ENCODE assay signal across 29 mouse cellular contexts in the genomic region with DNA sequence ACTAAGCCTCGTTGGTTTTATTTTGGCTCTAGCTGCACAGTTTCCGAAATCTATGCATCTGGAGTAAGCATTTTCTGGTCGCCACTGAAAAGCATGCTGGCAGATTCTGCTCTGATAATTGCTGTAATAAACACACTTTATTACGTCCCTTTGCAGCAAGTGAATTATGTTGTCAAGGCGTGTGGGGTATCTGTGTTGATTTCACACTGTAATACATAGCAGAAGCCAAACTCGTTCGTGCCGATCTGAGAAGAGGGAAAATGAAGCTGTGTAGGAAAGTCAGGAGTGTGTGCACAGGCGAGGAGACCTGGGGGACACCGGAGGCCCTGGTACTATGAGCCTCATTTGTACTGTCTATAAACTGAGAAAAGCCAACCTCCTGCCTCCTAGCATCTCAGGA. TPM values are rescaled to one million over a fixed set of nuclear protein-coding genes. Genes with fewer than 3 reads are reported as not detected.
DNase-seq lines count a peak whose midpoint lies in the region; ATAC-seq lines count a peak whose summit lies in the region.
"Had no signal": no experiment of that assay in that cellular context is flagged by ENCODE, and none has a peak within 500 bp of the region (broad histone marks: within the 10 kb centered on the region; RNA-seq: fewer than 3 reads in every experiment).

No protein-coding gene starts in this region.

- no peak for ATAC-seq in limb, embryonic 13.5 days (ENCODE audit: low FRiP score, low read depth)
- ATAC-seq in forebrain, embryonic 15.5 days (replicated peaks) = no peak
- ATAC-seq in neural tube, embryonic 14.5 days (ENCODE audit: low read depth) = peak; percentile 49; the same call in 1 of the 2 replicates
- no peak for ATAC-seq in erythroblast, adult 5-6 weeks (replicated peaks; ENCODE audit: low FRiP score, poor library complexity, severe bottlenecking)

- peaks cover 34% of the 10 kb centered on the region for H3K4me1 ChIP-seq in limb, embryonic 13.5 days
- peaks cover 61% of the 10 kb centered on the region for H3K4me1 ChIP-seq in limb, embryonic 10.5 days
- H3K4me1 ChIP-seq in forebrain, embryonic 15.5 days = peaks cover 57% of the 10 kb centered on the region
- peaks cover 41% of the 10 kb centered on the region for H3K4me1 ChIP-seq in neural tube, embryonic 14.5 days (ENCODE audit: control insufficient read depth, insufficient read depth, low read length)

- H3K4me3 ChIP-seq in limb, embryonic 13.5 days = no peak overlapping the region
- H3K4me3 ChIP-seq in limb, embryonic 10.5 days = no peak overlapping the region
- no peak overlapping the region for H3K4me3 ChIP-seq in forebrain, embryonic 15.5 days
- H3K4me3 ChIP-seq in neural tube, embryonic 14.5 days (ENCODE audit: low read depth, low read length) = no peak overlapping the region
- H3K4me3 ChIP-seq: heart, embryonic 12.5 days; limb, embryonic 12.5 days had no signal

- H3K27ac ChIP-seq in limb, embryonic 13.5 days = no peak overlapping the region
- no peak overlapping the region for H3K27ac ChIP-seq in limb, embryonic 10.5 days
- H3K27ac ChIP-seq in forebrain, embryonic 15.5 days (replicated peaks) = peak overlapping the region; percentile 65
- peak overlapping the region; percentile 68 for H3K27ac ChIP-seq in neural tube, embryonic 14.5 days (ENCODE audit: low read depth, low read length)
- H3K27ac ChIP-seq: limb, embryonic 12.5 days; liver, embryonic 14.5 days had no signal

- H3K4me2 ChIP-seq in limb, embryonic 13.5 days (replicated peaks) = peak overlapping the region; percentile 1; the same call in 1 of the 2 replicates
- H3K4me2 ChIP-seq in forebrain, embryonic 15.5 days (replicated peaks) = no peak overlapping the region
- H3K4me2 ChIP-seq in neural tube, embryonic 14.5 days (ENCODE audit: low read depth, low read length) = no peak overlapping the region
- H3K4me2 ChIP-seq: heart, embryonic 12.5 days; limb, embryonic 12.5 days had no signal

- H3K27me3 ChIP-seq in limb, embryonic 13.5 days = peaks cover 36% of the 10 kb centered on the region
- peaks cover 44% of the 10 kb centered on the region for H3K27me3 ChIP-seq in limb, embryonic 10.5 days (ENCODE audit: low read depth, poor library complexity, severe bottlenecking)
- H3K27me3 ChIP-seq in forebrain, embryonic 15.5 days = no peaks in the 10 kb centered on the region
- H3K27me3 ChIP-seq in neural tube, embryonic 14.5 days (ENCODE audit: control insufficient read depth, insufficient read depth, low read length) = no peaks in the 10 kb centered on the region

- peak; percentile 1 for DNase-seq in adrenal gland, postnatal 14 days
- DNase-seq in adrenal gland, postnatal 4 days (ENCODE audit: low spot score in 2 of 2) = no peak
- DNase-seq in limb, embryonic 10.5 days (ENCODE audit: low spot score) = no peak
- DNase-seq in gastrocnemius, adult 8-10 months (ENCODE audit: low spot score in 2 of 2) = no peak
- DNase-seq: adrenal gland, postnatal 10 days; cerebellum, adult 11-12 months; cerebellum, postnatal 25 days; gastrocnemius, postnatal 10 days; heart, adult 11 months; heart, postnatal 14 days; kidney, postnatal 4 days; right cerebral cortex, postnatal 25 days; thymus, postnatal 36 days had no signal

- no peaks in the 10 kb centered on the region for H3K36me3 ChIP-seq in limb, embryonic 13.5 days
- H3K36me3 ChIP-seq in limb, embryonic 10.5 days = no peaks in the 10 kb centered on the region
- H3K36me3 ChIP-seq in forebrain, embryonic 15.5 days = no peaks in the 10 kb centered on the region
- no peaks in the 10 kb centered on the region for H3K36me3 ChIP-seq in neural tube, embryonic 14.5 days (ENCODE audit: control insufficient read depth, insufficient read depth, low read length)
- H3K36me3 ChIP-seq: heart, embryonic 12.5 days; limb, embryonic 12.5 days had no signal

- no peaks in the 10 kb centered on the region for H3K9me3 ChIP-seq in limb, embryonic 13.5 days
- H3K9me3 ChIP-seq in limb, embryonic 10.5 days (replicated peaks) = no peaks in the 10 kb centered on the region
- no peaks in the 10 kb centered on the region for H3K9me3 ChIP-seq in forebrain, embryonic 15.5 days
- no peaks in the 10 kb centered on the region for H3K9me3 ChIP-seq in neural tube, embryonic 14.5 days (ENCODE audit: control insufficient read depth, low read length)
- H3K9me3 ChIP-seq: heart, embryonic 12.5 days; limb, embryonic 12.5 days had no signal

- WGBS in limb, embryonic 13.5 days = 24% methylated on average over 10 of the region's 10 CpGs
- WGBS in limb, embryonic 10.5 days = 60% methylated on average over 10 of the region's 10 CpGs
- WGBS in forebrain, embryonic 15.5 days = 47% methylated on average over 10 of the region's 10 CpGs
- 20% methylated on average over 10 of the region's 10 CpGs for WGBS in neural tube, embryonic 14.5 days

- no peak overlapping the region for H3K9ac ChIP-seq in limb, embryonic 13.5 days
- 0 out of 2 replicates have a peak overlapping the region, but pooled peaks have one; percentile 7 for H3K9ac ChIP-seq in forebrain, embryonic 15.5 days (replicated peaks)
- H3K9ac ChIP-seq in neural tube, embryonic 14.5 days (replicated peaks; ENCODE audit: low read depth, low read length) = no peak overlapping the region
- H3K9ac ChIP-seq: heart, embryonic 12.5 days; limb, embryonic 12.5 days; liver, embryonic 14.5 days had no signal

RNA-seq across cellular contexts. Expression of gene AC124108.1, which starts 18.1 kb away (rescaled TPM):
- total RNA-seq in adrenal gland, postnatal 14 days (2021) = 0.11 and 0.15 TPM in 2 replicates
- under 1 TPM; 0.17 to 0.25 TPM for total RNA-seq in adrenal gland, postnatal 4 days (2021)
- polyA plus RNA-seq in limb, embryonic 13.5 days (2015; fragmentation: Nextera tagmentation; extraction: Ambion mirVana) = 0.19 and 0.43 TPM in 2 replicates
- polyA plus RNA-seq in limb, embryonic 10.5 days (2016; fragmentation: Nextera tagmentation; extraction: Ambion mirVana) = 0.64 and 0.65 TPM in 2 replicates
- polyA plus RNA-seq in forebrain, embryonic 15.5 days (2015; fragmentation: Nextera tagmentation; extraction: Ambion mirVana) = 2.5 and 2.8 TPM in 2 replicates
- polyA plus RNA-seq in neural tube, embryonic 14.5 days (2014; fragmentation: Nextera tagmentation; extraction: Ambion mirVana) = 3.6 and 3.8 TPM in 2 replicates
- not detected for total RNA-seq in gastrocnemius, adult 8-10 months (2022)
- total RNA-seq in erythroblast, adult 5-6 weeks (2015; ENCODE audit: low replicate concordance) = not detected in 2 replicates
- not detected in 2 replicates for total RNA-seq in erythroblast, adult 5-6 weeks (2017; ENCODE audit: low replicate concordance)
- total RNA-seq: heart, postnatal 14 days; megakaryocyte progenitor cell, adult 5-6 weeks; neutrophil, adult 5-6 weeks had no signal
- polyA plus RNA-seq: heart, embryonic 12.5 days; liver, embryonic 14.5 days; spleen, adult 2 months had no signal

RNA-seq across cellular contexts. Expression of gene Lemd1, which starts 18.2 kb away (rescaled TPM):
- not detected in 2 replicates for total RNA-seq in adrenal gland, postnatal 14 days (2021)
- total RNA-seq in adrenal gland, postnatal 4 days (2021) = under 1 TPM; 0.17 to 0.67 TPM
- polyA plus RNA-seq in limb, embryonic 13.5 days (2015; fragmentation: Nextera tagmentation; extraction: Ambion mirVana) = 0.69 and 1.1 TPM in 2 replicates
- 1.3 and 1.7 TPM in 2 replicates for polyA plus RNA-seq in limb, embryonic 10.5 days (2016; fragmentation: Nextera tagmentation; extraction: Ambion mirVana)
- 13.9 and 16.2 TPM in 2 replicates for polyA plus RNA-seq in forebrain, embryonic 15.5 days (2015; fragmentation: Nextera tagmentation; extraction: Ambion mirVana)
- 21.0 and 25.3 TPM in 2 replicates for polyA plus RNA-seq in neural tube, embryonic 14.5 days (2014; fragmentation: Nextera tagmentation; extraction: Ambion mirVana)
- under 1 TPM in 1 of 4 experiments, not detected in 3; 0.19 TPM for total RNA-seq in gastrocnemius, adult 8-10 months (2022)
- not detected in 2 replicates for total RNA-seq in erythroblast, adult 5-6 weeks (2015; ENCODE audit: low replicate concordance)
- total RNA-seq in erythroblast, adult 5-6 weeks (2017; ENCODE audit: low replicate concordance) = not detected in 2 replicates
- total RNA-seq: gastrocnemius, postnatal 10 days; heart, postnatal 14 days; megakaryocyte progenitor cell, adult 5-6 weeks; neutrophil, adult 5-6 weeks had no signal
- polyA plus RNA-seq: heart, embryonic 12.5 days; liver, embryonic 14.5 days; spleen, adult 2 months had no signal

RNA-seq across cellular contexts. Expression of gene Gm10188, which starts 20.2 kb away (rescaled TPM):
- not detected in 2 replicates for total RNA-seq in adrenal gland, postnatal 14 days (2021)
- not detected for total RNA-seq in adrenal gland, postnatal 4 days (2021)
- not detected in 2 replicates for polyA plus RNA-seq in limb, embryonic 13.5 days (2015; fragmentation: Nextera tagmentation; extraction: Ambion mirVana)
- not detected in 2 replicates for polyA plus RNA-seq in limb, embryonic 10.5 days (2016; fragmentation: Nextera tagmentation; extraction: Ambion mirVana)
- polyA plus RNA-seq in forebrain, embryonic 15.5 days (2015; fragmentation: Nextera tagmentation; extraction: Ambion mirVana) = 0.56 and 0.60 TPM in 2 replicates
- 0.74 and 0.76 TPM in 2 replicates for polyA plus RNA-seq in neural tube, embryonic 14.5 days (2014; fragmentation: Nextera tagmentation; extraction: Ambion mirVana)
- not detected for total RNA-seq in gastrocnemius, adult 8-10 months (2022)
- not detected in 2 replicates for total RNA-seq in erythroblast, adult 5-6 weeks (2015; ENCODE audit: low replicate concordance)
- total RNA-seq in erythroblast, adult 5-6 weeks (2017; ENCODE audit: low replicate concordance) = not detected in 2 replicates
- total RNA-seq: adrenal gland, postnatal 10 days; gastrocnemius, postnatal 10 days; heart, postnatal 14 days; layer of hippocampus, postnatal 14 days; megakaryocyte progenitor cell, adult 5-6 weeks; neutrophil, adult 5-6 weeks had no signal
- polyA plus RNA-seq: frontal cortex, adult 2 months; heart, embryonic 12.5 days; intestine, embryonic 14.5 days; kidney, embryonic 14.5 days; limb, embryonic 12.5 days; liver, embryonic 14.5 days; lung, embryonic 16.5 days; spleen, adult 2 months; stomach, embryonic 14.5 days had no signal

Comparison
In these comparisons a context has a peak if more than half of its experiments do, and no peak if none do; other contexts are left out.
1. H3K27ac ChIP-seq: peak in forebrain, embryonic 15.5 days (single experiment) and neural tube, embryonic 14.5 days (single experiment); none in limb, embryonic 13.5 days (single experiment) and limb, embryonic 10.5 days (single experiment).